Mouse (Mus musculus): ENCODE data around the gene Stk38.
"Not testable (repeated sequence)": the region's sequence is repeated elsewhere in the genome, so short reads cannot be mapped to it uniquely, and the experiment has no call there.

The Stk38 gene

DNA sequence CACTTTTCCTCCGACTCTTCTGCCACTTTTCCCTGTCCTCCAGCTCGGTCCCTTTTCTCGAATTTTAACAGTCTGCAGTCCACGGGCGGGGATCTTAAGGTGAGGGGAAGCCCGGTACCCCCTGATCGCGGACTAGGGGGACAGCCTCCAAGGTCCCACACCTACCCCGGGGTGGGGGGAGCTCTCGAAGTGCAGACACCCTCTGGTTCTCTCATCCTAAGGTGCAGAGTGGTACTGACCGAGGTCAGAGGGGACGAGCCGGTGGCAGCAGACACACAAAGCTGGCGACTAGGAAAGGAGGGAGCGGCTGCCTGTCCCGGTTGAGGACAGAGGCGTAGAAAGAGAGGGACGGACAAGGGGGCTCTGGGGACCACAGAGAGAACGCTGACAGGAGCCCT, 553 bp downstream of the Stk38 start:
- DNase-seq (ENCODE audit: low spot score): no peak

DNA sequence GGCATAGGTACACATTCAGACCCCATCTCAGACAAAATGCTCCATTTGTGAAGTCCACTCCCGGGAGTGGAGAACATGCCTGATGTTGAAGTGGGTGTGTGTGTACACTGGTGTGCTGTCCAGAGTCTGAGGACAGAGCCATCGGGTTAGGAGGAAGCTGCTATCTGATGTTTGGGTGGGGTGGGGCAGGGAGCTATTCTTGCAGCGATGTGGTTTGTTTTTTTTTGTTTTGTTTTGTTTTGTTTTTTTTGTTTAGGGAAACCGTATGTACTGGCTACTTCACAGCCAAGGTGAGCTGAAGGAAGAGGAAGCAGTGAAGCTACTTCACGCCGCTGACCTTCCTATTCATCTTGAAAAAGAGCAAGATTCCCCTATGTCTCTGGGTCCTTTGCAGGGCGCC, 983 bp downstream of the Stk38 start:
- no peak for DNase-seq (ENCODE audit: low spot score)

DNA sequence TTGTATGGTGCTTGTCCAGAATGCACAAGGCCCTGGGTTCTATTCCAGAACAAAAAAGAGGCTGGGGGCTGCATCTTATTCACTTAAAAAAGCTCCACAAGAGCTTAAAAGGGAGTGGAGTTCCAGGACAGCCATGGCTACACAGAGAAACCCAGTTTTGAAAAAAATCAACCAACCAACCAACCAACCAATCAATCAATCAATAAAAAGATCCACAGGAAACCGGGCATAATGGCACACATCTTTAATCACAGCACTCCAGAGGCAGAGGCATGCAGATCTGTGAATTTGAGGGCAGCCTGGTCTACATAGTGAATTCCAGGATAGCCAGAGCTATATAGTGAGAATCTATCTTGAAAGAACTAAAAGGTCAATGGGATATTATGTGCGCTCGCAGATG, 2.8 kb downstream of the Stk38 start:
- DNase-seq (ENCODE audit: low spot score): no peak

GRCm38 (mm10) chr17:29003740-29004139, 4.1 kb downstream of the Stk38 start:
- DNase-seq (ENCODE audit: low spot score): no peak

DNA sequence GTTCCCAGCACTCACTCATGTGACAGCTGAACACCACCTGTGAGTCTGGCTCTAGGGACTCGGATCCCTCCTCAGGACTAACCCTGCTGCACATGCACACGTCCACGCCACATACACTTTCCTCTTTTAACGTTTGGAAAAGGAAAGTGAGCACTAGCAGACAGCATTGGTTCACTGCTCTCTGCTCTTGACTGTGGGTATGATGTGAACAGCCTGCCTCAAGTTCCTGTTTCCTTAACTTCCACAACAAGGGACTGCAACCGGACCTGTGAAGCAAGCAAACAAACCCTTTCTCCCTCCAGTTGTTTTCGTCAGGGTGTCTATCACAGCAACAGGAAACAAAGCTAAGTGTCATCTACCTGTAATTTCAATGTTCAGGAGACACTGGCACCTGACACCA, 7.3 kb downstream of the Stk38 start:
- no peak for DNase-seq (ENCODE audit: low spot score)

DNA sequence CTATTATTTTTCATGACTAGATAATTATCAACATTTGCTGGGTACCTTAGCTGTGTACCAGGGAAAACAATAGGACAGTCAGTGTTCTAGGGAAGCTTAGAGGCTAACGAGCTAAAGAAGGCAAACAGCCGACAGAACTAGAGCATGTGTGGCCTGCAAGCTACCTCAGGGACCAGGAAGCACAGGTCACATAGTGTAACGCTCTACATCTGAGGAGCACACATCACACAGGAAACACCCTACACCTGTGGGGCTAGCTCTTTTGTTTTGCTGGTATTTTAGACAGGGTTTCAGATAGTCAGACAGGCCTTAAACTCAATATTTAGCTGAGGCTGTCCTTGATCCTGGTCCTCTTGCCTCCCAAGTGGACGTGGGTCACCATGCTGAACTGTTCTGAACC, 13.2 kb downstream of the Stk38 start:
- DNase-seq (ENCODE audit: low spot score): no peak

- not testable (repeated sequence) for DNase-seq (ENCODE audit: low spot score)
Observed at GRCm38 (mm10) chr17:28993004-28993403, 14.8 kb downstream of the Stk38 start.

GRCm38 (mm10) chr17:28992105-28992504, 15.7 kb downstream of the Stk38 start:
- DNase-seq (ENCODE audit: low spot score): no peak

DNA sequence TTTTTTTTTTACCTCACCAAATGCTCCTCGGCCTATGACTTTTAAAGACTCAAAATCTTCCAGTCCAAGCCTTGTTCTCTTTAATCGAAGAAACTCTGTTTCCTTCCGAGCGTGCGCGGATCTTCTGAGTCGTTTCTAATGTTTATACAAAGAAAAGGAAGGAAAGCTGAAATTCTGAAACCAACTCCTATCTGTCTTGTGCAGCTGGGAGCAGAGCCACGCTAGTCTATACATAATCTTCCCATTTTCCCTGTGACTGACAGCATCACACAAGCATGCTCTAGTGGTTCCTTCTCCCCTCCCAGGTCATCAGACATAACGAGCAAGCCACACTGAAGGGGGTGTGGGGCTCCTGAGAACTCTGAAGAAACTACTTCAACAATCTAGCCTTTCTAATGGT, 16.5 kb downstream of the Stk38 start:
- DNase-seq (ENCODE audit: low spot score): no peak

GRCm38 (mm10) chr17:28990060-28990459, 17.7 kb downstream of the Stk38 start:
- no peak for DNase-seq (ENCODE audit: low spot score)

DNA sequence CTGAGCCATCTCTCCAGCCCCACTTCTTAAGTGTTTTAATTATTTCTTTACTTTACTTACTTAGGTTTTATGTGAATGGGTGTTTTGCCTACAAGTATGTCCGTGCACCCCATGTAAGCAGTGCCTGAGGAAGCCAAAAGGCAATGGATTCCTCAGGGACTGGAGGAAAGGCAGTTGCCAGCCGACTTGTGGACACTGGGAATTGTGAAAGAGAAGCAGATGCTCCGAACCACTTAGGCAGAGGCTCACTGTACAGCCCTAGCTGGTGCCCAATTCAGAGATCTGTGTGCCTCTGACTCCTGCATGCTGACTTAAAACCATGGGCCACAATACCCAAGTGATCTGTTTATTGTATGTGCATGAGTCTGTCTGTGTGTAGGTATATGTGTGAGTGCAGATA, 18.8 kb downstream of the Stk38 start:
- no peak for DNase-seq (ENCODE audit: low spot score)

DNA sequence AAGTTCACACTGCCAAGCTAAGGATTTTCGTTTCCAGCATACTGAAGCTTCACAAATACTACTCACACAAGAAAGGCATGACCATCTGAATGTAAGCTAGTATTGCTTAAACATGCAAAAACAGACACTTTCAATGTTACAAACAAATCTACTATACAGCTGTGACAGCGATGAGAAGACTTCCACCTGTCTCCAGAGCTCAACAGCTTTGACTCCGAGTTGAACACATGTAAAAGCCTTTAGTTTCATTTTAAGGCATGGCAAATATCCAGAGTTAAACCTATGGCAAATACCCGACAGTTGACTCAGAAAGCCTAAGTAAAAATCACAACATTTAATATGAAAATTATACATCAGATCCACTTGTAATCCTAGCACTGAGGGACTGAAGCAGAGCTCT, 19.5 kb downstream of the Stk38 start:
- DNase-seq (ENCODE audit: low spot score): no peak

GRCm38 (mm10) chr17:28987713-28988112, 20.1 kb downstream of the Stk38 start:
- DNase-seq (ENCODE audit: low spot score): no peak

GRCm38 (mm10) chr17:28986833-28987232, 21.0 kb downstream of the Stk38 start:
- no peak for DNase-seq (ENCODE audit: low spot score)

GRCm38 (mm10) chr17:28984724-28985420, 22.9 kb downstream of the Stk38 start:
- no peak for DNase-seq (ENCODE audit: low spot score)

GRCm38 (mm10) chr17:28982591-28982990, 25.2 kb downstream of the Stk38 start:
- DNase-seq (ENCODE audit: low spot score): no peak

GRCm38 (mm10) chr17:28981081-28981480, 26.7 kb downstream of the Stk38 start:
- no peak for DNase-seq (ENCODE audit: low spot score)

DNA sequence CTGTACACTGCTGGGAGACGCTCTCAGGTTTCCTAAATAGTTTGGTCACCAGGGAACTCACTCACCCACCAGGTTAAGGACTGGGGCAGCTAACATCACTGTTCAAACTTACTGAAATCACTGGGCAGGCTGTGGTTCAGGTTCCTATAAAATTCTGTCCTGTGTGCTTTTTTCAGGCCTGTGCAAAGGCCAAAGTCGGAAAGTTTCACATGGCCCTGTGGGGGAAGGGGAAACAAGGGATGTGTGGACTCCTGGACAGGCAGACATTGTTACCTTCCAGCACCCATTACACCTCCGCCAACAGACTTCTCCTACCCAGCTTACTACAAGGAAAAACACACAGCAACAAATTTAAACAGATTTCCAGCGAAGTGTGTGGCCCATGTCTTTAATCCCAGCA, 28.7 kb downstream of the Stk38 start:
- no peak for DNase-seq (ENCODE audit: low spot score)

DNA sequence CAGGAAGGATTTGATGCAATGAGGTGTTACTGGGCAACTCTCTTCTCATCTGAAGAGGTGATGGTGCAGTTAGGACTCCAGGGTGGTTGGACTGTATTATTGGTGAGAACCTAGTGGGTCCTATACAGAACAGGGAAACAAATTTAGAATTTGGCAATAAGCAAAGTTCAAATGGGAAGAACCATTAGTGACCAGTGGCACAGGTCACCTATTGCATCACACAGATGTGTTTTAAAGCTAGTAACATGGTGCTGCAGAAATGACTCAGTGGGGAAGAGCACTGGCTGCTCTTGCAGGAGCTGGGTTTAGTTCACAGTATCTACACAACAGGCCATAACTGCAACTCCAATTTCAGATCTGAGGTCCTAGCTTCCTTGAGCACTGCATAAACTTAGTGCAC, 37.7 kb downstream of the Stk38 start:
- no peak for DNase-seq (ENCODE audit: low spot score)

- no peak for DNase-seq (ENCODE audit: low spot score)
Observed at GRCm38 (mm10) chr17:28967021-28967610, 40.7 kb downstream of the Stk38 start.

- no peak for DNase-seq (ENCODE audit: low spot score)
Observed at GRCm38 (mm10) chr17:28961596-28961995, 46.2 kb downstream of the Stk38 start.

- DNase-seq (ENCODE audit: low spot score): no peak
Observed at GRCm38 (mm10) chr17:28960597-28960996, 47.2 kb downstream of the Stk38 start.

GRCm38 (mm10) chr17:28954416-28954815, 53.4 kb downstream of the Stk38 start:
- no peak for DNase-seq (ENCODE audit: low spot score)

- DNase-seq (ENCODE audit: low spot score): no peak
Observed at GRCm38 (mm10) chr17:28953251-28953650, 54.5 kb downstream of the Stk38 start.

All from left cerebral cortex, adult 11 months (tissue).